Mouse (Mus musculus) embryonic stem cell, embryonic (primary cell): ENCODE measurements at regions not wholly inside any gene's neighbourhood (a gene's known extent, or its start where the extent isn't known, plus 50 kb on each side); places are given as distances from the start of the nearest gene placed in this dataset.
"Not testable (repeated sequence)": the region's sequence is repeated elsewhere in the genome, so short reads cannot be mapped to it uniquely, and the experiment has no call there.

Experiments
- CTCF ChIA-PET, 4 experiments: fragments of 300-600 bp in 2 of 4; fragments of 350-600 bp in 2 of 4; sonication (Branson Sonifier 250); formaldehyde crosslinking; loops; one replicate each; lab custom pipeline; 2022; ENCODE audit warnings: inconsistent platforms in 2 of 4; lab: Charles Lee
- POLR2A ChIA-PET, 4 experiments: fragments of 300-600 bp in 2 of 4; fragments of 350-600 bp in 2 of 4; sonication (Branson Sonifier 250); formaldehyde crosslinking; loops; one replicate each; lab custom pipeline; 2022; ENCODE audit warnings: antibody characterized with exemption in 4 of 4, inconsistent platforms in 1 of 4; lab: Charles Lee

GRCm38 (mm10) chr11:28075560-28075959 is 264.1 kb downstream of the Gm6685 start:
- ChIA-PET CTCF (no interaction called here), POLR2A (interaction anchor here in 2 of 4 experiments (1.2 kb wide), 2 partner anchors 17 to 40 kb away, joined by 3 to 7 read pairs; no protein-coding TSS in a partner anchor)

GRCm38 (mm10) chr11:28036236-28036635 is 303.4 kb downstream of the Gm6685 start:
- CTCF ChIA-PET, result not testable (repeated sequence)
- POLR2A ChIA-PET, result interaction anchor here in 1 of 4 experiments (0.6 kb wide), 1 partner anchor 151 kb away, joined by 4 read pairs; no protein-coding TSS in a partner anchor

- CTCF ChIA-PET, result not testable (repeated sequence)
- POLR2A ChIA-PET, result interaction anchor here in 1 of 4 experiments (1.2 kb wide), 1 partner anchor 40 kb away, joined by 7 read pairs; no protein-coding TSS in a partner anchor
Observed at GRCm38 (mm10) chr11:28035538-28035937, 304.1 kb downstream of the Gm6685 start.

- POLR2A ChIA-PET, result no interaction called here
Observed at GRCm38 (mm10) chr11:28022876-28023275, 316.8 kb downstream of the Gm6685 start.

GRCm38 (mm10) chr11:28020762-28021161 is 318.9 kb downstream of the Gm6685 start:
- ChIA-PET POLR2A (no interaction called here), CTCF (interaction anchor here in 3 of 4 experiments (0.7 to 1.0 kb wide), 3 partner anchors 563 to 564 kb away, joined by 3 to 4 read pairs (median 3); partner anchors contain the start of gene Ccdc85a (in 2 of the 3))

More at GRCm38 (mm10) chr11:28022876-28023275, 316.8 kb downstream of the Gm6685 start:
- CTCF ChIA-PET, result no interaction called here
